Mouse (Mus musculus) bone marrow, adult 2 months (tissue): ENCODE data around the gene Gm49450.

ENCODE experiments used
- CTCF ChIP-seq: fragments of 200-500 bp; IDR thresholded peaks from 2 replicates; pipeline ENCODE4 v1.5.1; 2011; ENCODE audit warnings: low read length, control low read depth; ENCODE audit not compliant: control insufficient read depth, insufficient read depth
- POLR2A ChIP-seq: fragments of 200-500 bp; IDR thresholded peaks from 2 replicates; pipeline ENCODE4 v1.6.1; 2011; ENCODE audit warnings: low read depth, mild to moderate bottlenecking, control low read depth, low read length, borderline replicate concordance; ENCODE audit not compliant: control insufficient read depth

GRCm38 (mm10) chr15:98976763-98977758 lies 23.7 kb upstream of the Gm49450 start:
- TF ChIP-seq POLR2A (no peak), CTCF (no peak)
